Mouse (Mus musculus) urinary bladder, postnatal 14 days (tissue): ENCODE measurements around the gene Map1lc3b.
A peak's percentile ranks its signal among the peaks of the same experiment; 100 is the strongest.

Experiments
- DNase-seq: peaks from one replicate; pipeline ENCODE4 v3.0.0; 2021; ENCODE audit warnings: low spot score

The Map1lc3b gene

GRCm38 (mm10) chr8:121590203-121591177 lies at the start of gene Map1lc3b:
Gene Map1lc3b, plus strand, starts transcription at chr8:121590361.
- DNase-seq, result peak; percentile 93

DNA sequence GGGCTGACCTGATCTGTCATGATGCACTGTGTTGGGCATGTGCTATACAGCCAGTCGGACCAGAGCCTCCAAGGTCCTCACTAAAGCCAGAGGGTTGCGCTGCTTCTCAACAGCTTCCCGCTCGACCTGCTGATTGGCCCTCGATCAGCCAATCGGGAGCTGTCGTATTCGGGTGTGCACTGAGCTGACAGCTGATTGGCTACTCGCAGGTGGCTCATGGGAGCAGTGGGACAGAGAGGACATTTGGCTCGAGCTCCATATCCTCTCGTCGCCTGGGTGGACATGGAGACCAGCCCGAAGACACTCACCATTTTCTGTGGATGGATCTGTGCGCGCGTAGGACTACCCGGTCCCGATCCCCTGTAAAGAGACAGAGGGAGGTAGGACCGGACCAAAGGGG lies 48.3 kb upstream of the Map1lc3b start:
- DNase-seq, result no peak

DNA sequence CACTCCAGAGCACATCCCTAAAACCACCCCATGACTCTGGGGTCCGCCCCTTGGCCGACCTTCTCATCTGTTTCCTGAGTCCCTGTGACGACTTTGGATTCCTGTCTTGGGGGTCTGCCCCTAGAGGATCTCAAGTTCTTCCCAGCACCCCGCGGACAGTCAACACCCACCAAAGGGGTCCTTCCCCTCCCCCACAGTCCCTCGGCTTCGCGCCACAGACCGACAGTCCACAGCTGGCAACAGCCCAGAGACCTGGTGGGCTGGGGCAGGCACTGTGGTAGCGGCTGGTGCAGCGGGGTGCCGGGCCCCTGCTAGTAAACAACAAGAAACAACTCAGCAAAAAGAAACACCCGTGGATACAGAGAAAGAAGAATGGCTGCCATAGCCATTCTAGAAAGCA lies 47.3 kb upstream of the Map1lc3b start:
- DNase-seq, result no peak

- DNase-seq, result no peak
Observed at GRCm38 (mm10) chr8:121544276-121544785, 45.8 kb upstream of the Map1lc3b start, which contains the start of gene 1700018B08Rik. Gene 1700018B08Rik, minus strand, starts transcription at chr8:121544320.

GRCm38 (mm10) chr8:121544936-121545335 lies 45.2 kb upstream of the Map1lc3b start:
- no peak for DNase-seq

DNA sequence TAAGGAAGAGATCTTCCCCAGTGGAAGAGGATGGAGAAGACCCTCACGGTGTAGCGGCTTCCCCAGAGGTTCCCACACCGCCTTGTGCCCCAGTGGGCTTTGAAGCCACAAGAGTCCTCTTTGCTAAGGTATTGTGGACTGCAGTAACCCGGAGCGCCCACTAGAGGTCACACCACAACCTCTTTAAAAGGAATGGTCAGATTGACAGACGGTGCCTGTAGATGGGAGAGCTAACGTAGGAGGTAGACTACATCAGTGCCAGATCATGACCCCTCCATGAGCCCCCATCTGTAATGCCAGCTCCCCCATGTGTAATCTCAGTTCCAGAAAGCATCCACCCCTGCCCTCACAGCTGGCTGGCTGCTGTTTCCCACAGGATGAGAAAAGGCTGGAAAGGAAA lies 43.0 kb upstream of the Map1lc3b start:
- DNase-seq, result peak; percentile 72

DNA sequence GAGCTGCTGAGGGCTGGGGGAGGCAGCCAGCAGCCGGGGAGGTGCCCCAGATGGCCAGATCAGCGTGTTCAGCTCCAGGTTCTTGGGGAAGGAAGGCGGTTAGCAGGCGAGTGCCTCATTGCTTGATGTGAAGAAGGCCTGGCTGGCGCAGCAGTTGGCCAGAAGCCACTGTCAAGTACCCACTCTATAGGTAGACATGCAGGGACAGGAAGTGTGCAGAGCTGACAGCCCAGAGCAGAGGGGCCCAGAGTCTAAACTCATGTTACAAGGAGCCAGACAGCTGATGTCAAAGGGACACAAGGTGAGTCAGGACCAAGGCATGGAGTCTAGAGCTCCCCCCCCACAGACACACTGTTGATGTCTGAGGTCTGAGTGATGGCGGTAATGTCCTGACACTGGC lies 40.1 kb upstream of the Map1lc3b start:
- DNase-seq, result no peak

GRCm38 (mm10) chr8:121551065-121551985 lies 38.8 kb upstream of the Map1lc3b start:
- DNase-seq, result no peak

DNA sequence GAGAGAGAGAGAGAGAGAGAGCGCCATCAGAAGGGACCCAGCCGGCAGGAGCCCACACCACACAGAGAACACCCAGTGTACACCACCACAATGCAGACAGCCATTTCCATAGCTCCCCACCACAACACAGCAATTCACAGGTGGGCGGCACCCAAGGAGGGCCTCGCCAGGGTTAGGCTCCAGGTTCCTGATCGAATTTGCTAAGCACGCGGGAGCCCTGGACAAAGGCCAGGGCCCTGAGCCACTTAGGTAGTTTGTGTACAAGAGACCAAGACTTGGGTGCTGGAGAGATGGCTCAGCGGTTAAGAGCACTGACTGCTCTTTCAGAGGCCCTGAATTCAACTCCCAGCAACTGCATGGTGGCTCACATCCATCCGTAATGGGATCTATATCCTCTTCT lies 37.7 kb upstream of the Map1lc3b start:
- no peak for DNase-seq

DNA sequence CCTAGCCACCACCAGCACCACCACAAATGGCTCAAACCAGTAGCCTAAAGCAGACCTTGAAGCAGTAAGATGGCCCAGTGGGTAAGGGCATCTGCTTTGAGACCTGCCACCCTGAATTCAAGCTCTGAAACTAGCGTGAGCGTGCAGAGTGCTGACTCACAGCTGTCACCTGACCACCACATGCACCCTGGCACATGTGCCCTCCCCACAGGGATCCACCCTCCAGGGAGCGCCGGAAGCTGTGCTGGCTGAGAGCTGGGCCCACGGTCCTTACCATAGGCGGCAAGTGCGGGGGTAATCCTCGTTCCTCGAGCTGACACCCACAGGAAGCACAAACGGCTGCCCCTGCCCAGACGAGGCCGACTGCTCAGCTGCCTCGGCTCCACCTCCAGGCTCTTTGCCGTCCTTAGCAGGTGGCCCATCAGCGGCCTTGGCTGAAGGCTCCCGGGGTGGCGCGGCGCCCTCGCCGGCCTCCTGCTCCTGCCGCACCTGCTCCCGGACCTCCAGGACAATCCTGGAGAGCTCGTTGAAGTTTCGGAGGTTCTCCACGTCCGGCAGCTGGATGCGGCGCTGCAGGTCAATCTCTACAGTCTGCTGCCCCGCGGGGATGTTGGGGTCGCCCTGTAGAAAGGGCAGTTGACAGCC lies 36.2 kb upstream of the Map1lc3b start:
- DNase-seq, result no peak

GRCm38 (mm10) chr8:121557746-121558145 lies 32.4 kb upstream of the Map1lc3b start:
- DNase-seq, result no peak

DNA sequence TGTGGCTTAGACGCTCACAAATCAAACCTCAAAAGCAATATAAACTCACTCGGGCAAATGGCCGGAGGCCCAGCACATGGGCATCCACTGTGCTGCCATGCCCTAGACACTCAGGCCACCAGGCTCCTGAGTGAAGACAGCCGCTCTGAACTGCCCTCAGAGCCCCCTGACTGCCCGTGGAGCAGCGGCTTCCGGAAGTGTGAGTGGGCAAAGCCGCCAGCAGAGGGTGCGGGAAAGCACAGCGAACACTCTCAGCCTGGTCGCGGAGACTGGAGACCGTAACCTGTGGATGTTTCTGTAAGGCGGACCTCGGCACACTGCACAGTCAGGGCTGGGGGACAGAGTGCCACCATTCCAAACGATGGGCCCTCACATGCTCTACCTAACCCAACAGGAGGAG lies 31.6 kb upstream of the Map1lc3b start:
- no peak for DNase-seq

GRCm38 (mm10) chr8:121559801-121560200 lies 30.4 kb upstream of the Map1lc3b start:
- no peak for DNase-seq

- DNase-seq, result no peak
Observed at GRCm38 (mm10) chr8:121560432-121561100, 29.6 kb upstream of the Map1lc3b start.

DNA sequence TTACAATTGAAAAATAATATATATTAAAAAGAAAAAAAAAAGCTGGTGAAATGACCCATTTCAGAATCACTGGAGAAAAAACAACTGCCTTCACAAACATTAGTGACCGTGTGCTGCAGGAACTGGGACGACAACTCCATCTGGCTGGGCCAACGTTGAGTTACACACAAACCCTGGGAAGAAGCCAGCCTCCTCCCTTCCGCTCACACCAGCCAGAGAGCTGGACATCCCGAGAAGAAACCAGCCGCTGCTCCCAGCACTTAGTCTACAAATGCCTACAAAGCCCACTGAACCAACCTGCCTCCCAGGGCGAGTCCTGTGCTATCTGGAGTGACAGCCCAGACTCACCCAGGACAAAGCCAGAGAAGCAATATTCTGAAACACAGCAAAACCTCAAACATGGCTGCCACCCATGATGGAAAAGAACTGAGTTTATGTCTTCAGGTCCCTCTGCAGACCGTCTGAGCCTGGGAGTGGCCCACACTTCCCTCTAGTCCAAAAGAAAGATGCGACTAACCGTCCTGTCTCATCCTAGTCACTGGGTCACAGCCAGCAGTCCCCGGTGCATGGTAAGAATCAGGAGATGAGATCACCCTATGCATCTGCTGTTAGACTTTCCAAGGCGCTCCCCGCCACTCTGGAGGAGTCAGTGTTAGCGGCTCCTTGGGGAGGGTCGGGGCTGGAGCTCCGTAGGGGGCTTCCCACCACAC lies 28.4 kb upstream of the Map1lc3b start:
- DNase-seq, result peak; percentile 64

DNA sequence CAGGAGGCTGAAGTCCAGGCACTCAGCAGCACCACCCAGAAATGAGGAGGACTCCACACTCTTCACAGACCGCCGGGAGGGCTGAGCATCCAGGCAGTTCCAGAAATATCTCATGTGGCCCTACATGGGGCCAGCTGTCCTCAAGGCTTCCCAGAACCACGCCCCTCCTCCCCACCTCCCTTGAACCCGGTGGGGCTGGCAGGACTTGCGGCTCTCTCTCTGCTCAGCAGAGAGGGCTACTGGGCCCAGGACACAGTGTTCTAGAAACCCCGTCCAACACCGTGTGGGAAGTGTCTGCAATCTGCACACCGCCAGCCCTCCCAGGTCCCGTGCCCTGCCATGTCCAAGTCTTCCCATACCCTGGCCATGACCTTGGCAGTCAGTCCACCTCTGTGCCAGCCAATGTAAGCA lies 27.2 kb upstream of the Map1lc3b start:
- peak; percentile 63 for DNase-seq

DNA sequence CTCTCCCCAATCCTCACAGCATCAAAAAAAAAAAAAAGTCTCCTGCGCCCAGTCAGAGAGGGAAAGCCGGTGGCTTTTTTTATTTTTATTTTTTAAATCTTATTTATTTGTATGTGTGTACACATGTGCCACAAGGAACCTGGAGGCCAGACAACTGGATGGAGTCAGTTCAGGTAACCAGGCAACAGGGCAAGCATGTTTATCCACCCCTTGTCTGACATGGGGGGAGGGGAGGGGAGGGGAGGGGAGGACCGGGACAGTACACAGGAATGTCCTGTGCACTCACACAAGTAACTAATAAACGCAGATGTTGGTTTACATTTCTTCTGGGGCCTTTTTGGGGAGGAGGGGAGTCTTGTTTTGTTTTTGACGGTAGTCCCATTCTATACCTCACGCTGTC lies 26.5 kb upstream of the Map1lc3b start:
- no peak for DNase-seq

- no peak for DNase-seq
Observed at GRCm38 (mm10) chr8:121568321-121568720, 21.8 kb upstream of the Map1lc3b start.

DNA sequence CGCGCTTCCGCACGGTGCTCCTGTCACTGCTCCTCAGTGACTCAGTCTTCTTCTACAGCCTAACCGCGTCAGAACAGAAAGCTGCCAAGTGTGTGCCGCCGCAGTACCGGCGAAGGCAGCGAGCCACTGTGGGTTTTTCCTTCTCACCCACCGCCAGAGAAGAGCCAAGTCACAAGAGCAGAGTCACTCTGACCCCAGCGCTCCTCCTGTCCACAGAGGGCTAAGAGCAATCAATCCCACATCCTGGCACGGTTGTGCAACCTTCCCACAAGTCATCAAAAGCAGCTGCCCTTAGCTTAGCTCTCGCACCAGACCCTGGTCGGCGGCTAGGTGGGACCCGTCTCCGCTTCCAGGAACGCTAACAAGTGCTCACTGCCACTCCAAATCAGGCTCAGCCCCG lies 19.8 kb upstream of the Map1lc3b start:
- no peak for DNase-seq

DNA sequence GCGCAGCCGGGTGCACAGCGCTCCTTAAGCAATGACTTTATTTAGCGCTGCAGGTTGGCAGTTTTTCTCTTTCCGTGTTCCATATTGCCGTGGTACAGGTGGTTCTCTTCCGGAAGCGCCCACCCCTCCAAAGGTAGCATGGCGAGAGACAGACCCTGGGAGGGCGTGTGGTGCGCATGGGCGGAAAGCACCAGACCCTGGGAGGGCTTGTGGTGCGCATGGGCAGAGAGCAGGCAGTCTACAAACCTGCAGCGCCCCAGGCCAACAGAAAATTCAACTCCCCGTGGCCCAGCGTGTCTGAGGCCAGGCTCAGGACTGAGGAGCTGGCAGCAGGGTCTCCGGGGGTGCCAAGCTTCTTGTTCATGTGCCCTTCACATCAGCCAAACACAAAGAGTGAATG lies 19.4 kb upstream of the Map1lc3b start:
- DNase-seq, result no peak

DNA sequence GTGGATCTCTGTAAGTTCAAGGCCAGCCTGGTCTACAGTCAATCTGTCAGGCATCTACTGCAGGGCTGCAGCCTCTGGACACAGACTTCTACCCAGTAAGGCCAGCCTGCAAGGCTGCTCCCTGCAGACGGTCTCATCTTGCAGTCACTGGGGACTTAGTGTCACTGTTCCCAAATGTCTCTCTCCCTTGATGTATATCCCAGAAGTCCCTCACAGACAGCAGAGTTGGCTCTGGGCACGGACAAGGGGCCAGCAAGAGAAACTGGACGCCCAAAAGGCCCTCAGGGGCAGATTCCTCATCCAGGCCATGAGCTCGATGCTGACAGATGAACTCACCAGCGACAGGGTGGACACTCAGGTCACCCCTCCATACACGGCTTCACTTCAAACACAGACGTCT lies 18.0 kb upstream of the Map1lc3b start:
- no peak for DNase-seq
